Mouse (Mus musculus): ENCODE results near the gene Spats2. TPM values are rescaled to one million over a fixed set of nuclear protein-coding genes. Genes with fewer than 3 reads are reported as not detected.

The Spats2 gene
- polyA plus RNA-seq, 1 experiment from 2014 or later: 78.7 TPM

GRCm38 (mm10) chr15:99087253-99088075 is 38.3 kb upstream of the Spats2 start, which contains the start of gene C1ql4:
Gene C1ql4 (minus strand): TSS chr15:99087817.
- Histone ChIP-seq H3K9ac (replicated peaks) (peak within 1 kb of the TSS; percentile 35; the same call in 1 of the 2 replicates), H3K27me3 (peaks cover 100% of the 10 kb centered on the region), H3K4me3 (replicated peaks) (peak within 1 kb of the TSS; percentile 30), H3K4me2 (peak within 1 kb of the TSS; percentile 50), H3K36me3 (peaks cover 11% of the 10 kb centered on the region), H3K27ac (no peak within 1 kb of the TSS), H3K9me3 (peaks cover 3% of the 10 kb centered on the region; the same call in 1 of the 2 replicates), H3K4me1 (replicated peaks) (peaks cover 14% of the 10 kb centered on the region)
- no peak for ATAC-seq (ENCODE audit: insufficient number of reproducible peaks, insufficient read depth, low FRiP score, low TSS enrichment, low read depth)
- WGBS: 9% methylated on average over 60 of the region's 60 CpGs

- H3K4me3 ChIP-seq (replicated peaks): peak overlapping the region; percentile 30
- H3K36me3 ChIP-seq: peaks cover 2% of the 10 kb centered on the region
- H3K9ac ChIP-seq (replicated peaks): peak overlapping the region; percentile 35; the same call in 1 of the 2 replicates
- peaks cover 100% of the 10 kb centered on the region for H3K27me3 ChIP-seq
- 0% methylated on average over 26 of the region's 27 CpGs for WGBS
- H3K4me2 ChIP-seq: peak overlapping the region; percentile 50
- ATAC-seq (ENCODE audit: insufficient number of reproducible peaks, insufficient read depth, low FRiP score, low TSS enrichment, low read depth): peak; percentile 52; the same call in 1 of the 2 replicates
- H3K27ac ChIP-seq: no peak overlapping the region
- H3K9me3 ChIP-seq: peaks cover 3% of the 10 kb centered on the region; the same call in 1 of the 2 replicates
- peaks cover 17% of the 10 kb centered on the region for H3K4me1 ChIP-seq (replicated peaks)
Measured at GRCm38 (mm10) chr15:99088292-99088691, 37.4 kb upstream of the Spats2 start.

DNA sequence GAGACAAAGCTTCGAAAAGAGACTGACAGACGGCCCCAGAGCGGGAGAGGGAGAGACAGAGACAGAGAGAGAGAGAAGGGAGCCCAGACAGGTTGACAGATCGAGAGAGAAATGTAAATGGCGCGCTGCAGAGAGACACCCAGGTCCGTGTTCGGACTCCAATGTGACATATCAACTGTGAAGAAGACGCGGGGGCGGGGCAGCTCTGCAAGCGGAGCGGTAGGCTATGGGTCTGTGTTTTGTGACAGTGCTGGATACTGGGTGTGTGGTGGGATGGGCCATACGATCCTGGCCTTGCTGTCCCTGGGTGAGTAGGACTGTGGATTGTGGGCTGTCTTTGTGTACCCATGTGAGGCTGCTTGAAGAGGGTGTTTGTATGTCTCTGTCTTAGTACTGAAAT is 36.6 kb upstream of the Spats2 start:
- WGBS: 7% methylated on average over 14 of the region's 14 CpGs
- Histone ChIP-seq H3K4me1 (replicated peaks) (peaks cover 20% of the 10 kb centered on the region), H3K4me3 (replicated peaks) (no peak overlapping the region), H3K36me3 (no peaks in the 10 kb centered on the region), H3K4me2 (no peak overlapping the region), H3K27ac (no peak overlapping the region), H3K27me3 (peaks cover 100% of the 10 kb centered on the region), H3K9ac (replicated peaks) (no peak overlapping the region), H3K9me3 (peaks cover 3% of the 10 kb centered on the region; the same call in 1 of the 2 replicates)
- no peak for ATAC-seq (ENCODE audit: insufficient number of reproducible peaks, insufficient read depth, low FRiP score, low TSS enrichment, low read depth)

DNA sequence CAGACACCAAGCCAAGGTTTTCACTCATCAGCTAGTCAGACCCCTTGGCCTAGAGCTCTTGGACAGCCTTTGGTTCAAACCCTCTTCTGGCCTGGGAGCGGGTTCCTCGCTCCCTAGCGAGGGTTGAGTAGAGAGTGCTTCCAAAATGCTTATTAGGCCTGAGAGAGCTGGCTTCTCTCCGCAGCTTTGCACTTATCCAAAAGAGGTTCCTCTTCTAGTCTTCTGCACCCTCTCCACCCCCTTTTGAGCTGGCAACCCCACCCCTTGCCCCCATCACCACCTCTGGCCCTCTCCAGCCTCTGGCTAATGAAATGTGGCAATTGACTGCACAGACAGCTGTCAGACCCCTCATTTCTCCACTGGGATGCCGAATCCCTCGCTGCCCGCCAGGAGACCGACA is 32.8 kb upstream of the Spats2 start, which contains the start of gene Dnajc22:
TSS of gene Dnajc22 (plus strand) at position 301 of the 400 bp plus-strand sequence.
- H3K4me1 ChIP-seq (replicated peaks): peaks cover 43% of the 10 kb centered on the region
- 9% methylated on average over 8 of the region's 8 CpGs for WGBS
- H3K9ac ChIP-seq (replicated peaks): peak within 1 kb of the TSS; percentile 51
- peak within 1 kb of the TSS; percentile 77 for H3K4me2 ChIP-seq
- H3K36me3 ChIP-seq: no peaks in the 10 kb centered on the region
- peaks cover 98% of the 10 kb centered on the region for H3K27me3 ChIP-seq
- ATAC-seq (ENCODE audit: insufficient number of reproducible peaks, insufficient read depth, low FRiP score, low TSS enrichment, low read depth): no peak
- H3K27ac ChIP-seq: no peak within 1 kb of the TSS
- H3K4me3 ChIP-seq (replicated peaks): peak within 1 kb of the TSS; percentile 44
- no peaks in the 10 kb centered on the region for H3K9me3 ChIP-seq

DNA sequence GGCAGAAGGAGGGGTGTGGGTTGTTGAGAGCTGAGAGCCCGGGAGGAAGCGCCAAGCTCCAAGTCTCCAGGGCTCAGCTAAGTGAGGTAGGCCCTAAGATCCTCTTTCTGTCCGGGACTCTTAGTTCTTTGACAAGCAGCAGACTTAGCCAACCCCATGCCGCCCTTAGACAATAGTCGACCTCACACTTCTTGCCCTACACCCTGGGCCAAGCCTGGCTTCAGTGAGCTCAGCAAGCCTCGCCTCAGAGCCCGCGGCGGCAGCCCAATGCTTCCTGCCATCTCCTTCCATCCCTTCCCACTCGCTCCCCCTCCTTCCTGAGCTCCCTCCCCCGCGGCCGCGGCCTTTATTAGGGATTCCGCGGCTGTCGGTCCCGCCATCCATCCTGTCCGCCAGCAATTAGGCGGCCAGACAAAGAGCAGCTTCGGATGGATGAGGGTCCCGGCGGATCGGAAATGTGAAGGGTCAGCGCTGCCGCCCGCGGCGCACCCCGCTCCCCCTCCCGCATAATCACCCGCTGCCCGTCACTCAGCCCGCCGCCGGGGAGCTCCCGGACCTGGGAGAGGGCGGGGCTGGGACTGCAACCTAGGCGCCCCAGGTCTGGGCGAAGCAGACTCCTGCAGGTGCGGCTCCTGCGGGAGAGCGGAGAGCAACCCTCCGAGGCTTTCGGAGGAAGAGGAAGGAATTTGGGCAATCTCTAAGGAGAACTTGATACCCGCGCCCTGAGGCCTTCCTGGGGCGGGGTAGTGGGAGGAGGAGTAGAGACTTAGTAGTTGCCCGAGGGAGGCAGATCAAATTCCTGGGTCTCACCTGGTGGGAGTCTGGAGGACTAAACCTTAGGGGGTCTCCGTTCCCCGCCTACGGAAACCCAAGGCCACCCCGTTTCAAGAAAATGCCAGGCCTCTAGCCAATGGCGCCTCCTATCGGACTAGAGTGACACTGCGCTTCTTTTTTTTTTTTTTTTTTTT is 32.1 kb upstream of the Spats2 start:
- WGBS: under 1% methylated on average over 55 of the region's 56 CpGs
- peaks cover 98% of the 10 kb centered on the region for H3K27me3 ChIP-seq
- peak overlapping the region; percentile 44 for H3K4me3 ChIP-seq (replicated peaks)
- H3K4me2 ChIP-seq: peak overlapping the region; percentile 77
- H3K4me1 ChIP-seq (replicated peaks): peaks cover 45% of the 10 kb centered on the region
- no peaks in the 10 kb centered on the region for H3K36me3 ChIP-seq
- H3K9me3 ChIP-seq: no peaks in the 10 kb centered on the region
- no peak; the same call in 1 of the 2 replicates for ATAC-seq (ENCODE audit: insufficient number of reproducible peaks, insufficient read depth, low FRiP score, low TSS enrichment, low read depth)
- no peak overlapping the region for H3K27ac ChIP-seq
- peak overlapping the region; percentile 51 for H3K9ac ChIP-seq (replicated peaks)

DNA sequence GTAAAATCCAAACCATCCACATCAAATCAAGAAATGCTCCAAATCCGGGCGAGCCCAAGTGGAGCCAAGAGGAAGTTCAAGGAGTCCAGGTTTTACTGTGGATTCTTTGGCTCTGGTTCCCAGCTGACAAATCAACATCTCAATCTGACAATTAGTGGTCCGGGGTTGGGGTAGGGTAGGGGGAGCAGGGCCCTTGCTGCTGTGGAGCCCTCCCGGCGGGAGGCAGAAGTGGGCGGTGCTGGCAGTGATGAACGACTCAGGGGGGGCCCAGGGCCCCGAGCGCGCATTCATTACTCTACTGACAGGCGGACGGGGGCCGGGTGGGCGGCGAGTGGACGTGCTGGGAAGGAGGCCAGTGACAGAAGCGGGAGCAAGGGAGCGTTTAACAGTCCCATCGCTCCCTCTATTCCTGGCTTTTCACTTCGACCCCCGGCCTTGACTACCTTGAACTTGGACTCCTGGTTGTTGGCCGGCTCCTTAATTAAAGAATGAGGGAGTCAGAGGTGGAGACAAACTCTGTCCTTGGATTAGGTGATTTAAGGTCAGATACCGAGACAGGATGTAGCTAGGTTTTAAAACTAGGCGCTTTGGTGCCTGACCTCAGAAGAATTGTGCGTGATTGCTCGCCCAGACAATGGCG is 31.0 kb upstream of the Spats2 start:
- Histone ChIP-seq H3K9me3 (no peaks in the 10 kb centered on the region), H3K4me1 (replicated peaks) (peaks cover 53% of the 10 kb centered on the region), H3K27ac (no peak overlapping the region), H3K4me2 (peak overlapping the region; percentile 27), H3K4me3 (replicated peaks) (0 out of 2 replicates have a peak overlapping the region, but pooled peaks have one; percentile 7), H3K9ac (replicated peaks) (no peak overlapping the region), H3K27me3 (peaks cover 98% of the 10 kb centered on the region), H3K36me3 (no peaks in the 10 kb centered on the region)
- ATAC-seq (ENCODE audit: insufficient number of reproducible peaks, insufficient read depth, low FRiP score, low TSS enrichment, low read depth): no peak
- WGBS: under 1% methylated on average over 27 of the region's 27 CpGs

GRCm38 (mm10) chr15:99095356-99095755 is 30.4 kb upstream of the Spats2 start:
- ATAC-seq (ENCODE audit: insufficient number of reproducible peaks, insufficient read depth, low FRiP score, low TSS enrichment, low read depth): no peak
- H3K36me3 ChIP-seq: no peaks in the 10 kb centered on the region
- H3K9me3 ChIP-seq: no peaks in the 10 kb centered on the region
- no peak overlapping the region for H3K27ac ChIP-seq
- peaks cover 53% of the 10 kb centered on the region for H3K4me1 ChIP-seq (replicated peaks)
- H3K4me3 ChIP-seq (replicated peaks): 0 out of 2 replicates have a peak overlapping the region, but pooled peaks have one; percentile 7
- no peak overlapping the region; the same call in 1 of the 2 replicates for H3K4me2 ChIP-seq
- 3% methylated on average over 6 of the region's 6 CpGs for WGBS
- H3K9ac ChIP-seq (replicated peaks): no peak overlapping the region
- H3K27me3 ChIP-seq: peaks cover 97% of the 10 kb centered on the region

DNA sequence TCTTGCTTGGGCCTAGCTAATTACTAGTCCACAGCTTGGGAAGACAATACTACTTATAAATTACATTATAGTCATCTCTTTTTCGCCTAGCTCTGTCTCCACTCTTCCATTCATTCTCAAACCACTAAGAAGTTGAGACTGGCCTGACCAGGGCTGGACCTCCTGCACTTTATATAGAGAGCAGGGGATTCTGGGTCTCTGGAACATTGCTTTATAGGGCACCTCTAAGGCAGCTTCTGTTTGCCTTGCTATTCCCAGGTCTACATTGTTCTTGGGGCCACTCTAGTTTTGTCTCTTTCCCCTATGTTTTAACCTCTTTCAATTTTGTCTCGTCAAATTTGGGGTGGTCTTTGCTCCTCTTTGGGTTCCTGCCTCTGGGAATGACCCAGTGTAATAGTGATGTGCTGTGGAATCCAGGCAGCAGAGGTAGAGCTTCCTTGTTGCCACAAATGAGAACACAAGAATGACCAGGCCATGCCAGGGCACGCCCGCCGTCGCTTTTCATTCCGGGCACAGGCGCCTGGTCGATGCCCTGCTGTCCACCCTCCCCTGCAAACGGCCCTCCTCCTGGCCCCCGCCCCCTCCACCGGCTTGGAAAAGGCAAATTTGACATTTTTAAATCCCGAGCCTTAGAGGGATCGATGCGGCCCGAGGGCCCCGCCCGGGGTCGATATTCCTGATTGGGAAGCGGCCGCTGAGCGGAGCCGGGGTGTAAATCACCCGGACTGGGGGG is 29.5 kb upstream of the Spats2 start:
- ATAC-seq (ENCODE audit: insufficient number of reproducible peaks, insufficient read depth, low FRiP score, low TSS enrichment, low read depth): no peak

GRCm38 (mm10) chr15:99096831-99097500 is 28.8 kb upstream of the Spats2 start:
- under 1% methylated on average over 54 of the region's 58 CpGs for WGBS
- ATAC-seq (ENCODE audit: insufficient number of reproducible peaks, insufficient read depth, low FRiP score, low TSS enrichment, low read depth): no peak
- peaks cover 83% of the 10 kb centered on the region for H3K27me3 ChIP-seq
- no peaks in the 10 kb centered on the region for H3K9me3 ChIP-seq
- peak overlapping the region; percentile 42 for H3K4me3 ChIP-seq (replicated peaks)
- H3K4me2 ChIP-seq: peak overlapping the region; percentile 74
- H3K9ac ChIP-seq (replicated peaks): peak overlapping the region; percentile 48
- H3K27ac ChIP-seq: no peak overlapping the region
- no peaks in the 10 kb centered on the region for H3K36me3 ChIP-seq
- H3K4me1 ChIP-seq (replicated peaks): peaks cover 53% of the 10 kb centered on the region

More for the DNA sequence above, 29.5 kb upstream of the Spats2 start:
- peaks cover 89% of the 10 kb centered on the region for H3K27me3 ChIP-seq
- peak overlapping the region; percentile 48; the same call in 1 of the 2 replicates for H3K9ac ChIP-seq (replicated peaks)
- no peaks in the 10 kb centered on the region for H3K9me3 ChIP-seq
- H3K4me1 ChIP-seq (replicated peaks): peaks cover 53% of the 10 kb centered on the region
- peak overlapping the region; percentile 74 for H3K4me2 ChIP-seq
- no peaks in the 10 kb centered on the region for H3K36me3 ChIP-seq
- H3K4me3 ChIP-seq (replicated peaks): peak overlapping the region; percentile 42
- WGBS: 1% methylated on average over 24 of the region's 24 CpGs
- no peak overlapping the region for H3K27ac ChIP-seq
